ENCODE assay signal across 10 mouse cellular contexts in genomic region chr1:168265594-168266390, GRCm38 (mm10).
A peak's percentile ranks its signal among the peaks of the same experiment; 100 is the strongest.
DNase-seq lines count a peak whose midpoint lies in the region; ATAC-seq lines count a peak whose summit lies in the region.
"Had no signal": no experiment of that assay in that cellular context is flagged by ENCODE, and none has a peak within 500 bp of the region (broad histone marks: within the 10 kb centered on the region; RNA-seq: fewer than 3 reads in every experiment).

No protein-coding gene starts in this region.

- ATAC-seq in kidney, embryonic 14.5 days (ENCODE audit: low FRiP score, low TSS enrichment): peak; percentile 53
- peak; percentile 35 for ATAC-seq in hindbrain, embryonic 16.5 days
- no peak for ATAC-seq in granulocyte monocyte progenitor cell, adult 5-6 weeks (replicated peaks; ENCODE audit: poor library complexity, severe bottlenecking)
- no peak for ATAC-seq in forebrain, embryonic 11.5 days (replicated peaks; ENCODE audit: low FRiP score)
- ATAC-seq: CD4-positive, CD25-positive, alpha-beta regulatory T cell, adult 4 months; forebrain, embryonic 13.5 days had no signal

- no peak overlapping the region for H3K4me2 ChIP-seq in kidney, embryonic 14.5 days (replicated peaks; ENCODE audit: low read depth, low read length)
- no peak overlapping the region for H3K4me2 ChIP-seq in hindbrain, embryonic 16.5 days (ENCODE audit: low read length)
- no peak overlapping the region for H3K4me2 ChIP-seq in forebrain, embryonic 11.5 days (ENCODE audit: low read depth, low read length, severe bottlenecking)
- H3K4me2 ChIP-seq: forebrain, embryonic 13.5 days; stomach, embryonic 15.5 days had no signal

- 78% methylated on average over 12 of the region's 12 CpGs for WGBS in kidney, embryonic 14.5 days
- WGBS in hindbrain, embryonic 16.5 days: 65% methylated on average over 12 of the region's 12 CpGs
- 85% methylated on average over 12 of the region's 12 CpGs for WGBS in forebrain, embryonic 11.5 days

- no peaks in the 10 kb centered on the region; the same call in 1 of the 2 replicates for H3K36me3 ChIP-seq in kidney, embryonic 14.5 days (ENCODE audit: control insufficient read depth, insufficient read depth, low read length)
- H3K36me3 ChIP-seq in hindbrain, embryonic 16.5 days (ENCODE audit: control insufficient read depth, insufficient read depth, low read length): no peaks in the 10 kb centered on the region
- H3K36me3 ChIP-seq in forebrain, embryonic 11.5 days (ENCODE audit: control insufficient read depth, insufficient read depth, low read length): no peaks in the 10 kb centered on the region
- H3K36me3 ChIP-seq: stomach, embryonic 15.5 days had no signal

- no peaks in the 10 kb centered on the region for H3K27me3 ChIP-seq in kidney, embryonic 14.5 days (ENCODE audit: control insufficient read depth, insufficient read depth, low read length)
- no peaks in the 10 kb centered on the region for H3K27me3 ChIP-seq in hindbrain, embryonic 16.5 days (replicated peaks; ENCODE audit: control insufficient read depth, insufficient read depth, low read length)
- H3K27me3 ChIP-seq in forebrain, embryonic 11.5 days (ENCODE audit: control insufficient read depth, insufficient read depth, low read length): no peaks in the 10 kb centered on the region
- H3K27me3 ChIP-seq: forebrain, embryonic 13.5 days; stomach, embryonic 15.5 days had no signal

- no peak for DNase-seq in kidney, postnatal 25 days
- DNase-seq in retina, postnatal 1 day: peak; percentile 40
- DNase-seq in retina, embryonic 14.5 days (ENCODE audit: low spot score): no peak
- no peak for DNase-seq in forebrain, embryonic 11.5 days (ENCODE audit: low spot score)

- H3K9ac ChIP-seq in kidney, embryonic 14.5 days (ENCODE audit: low read depth, low read length): no peak overlapping the region
- H3K9ac ChIP-seq in hindbrain, embryonic 16.5 days (ENCODE audit: low read depth, low read length): no peak overlapping the region
- H3K9ac ChIP-seq in forebrain, embryonic 11.5 days (ENCODE audit: low read length): no peak overlapping the region
- H3K9ac ChIP-seq: forebrain, embryonic 13.5 days; stomach, embryonic 15.5 days had no signal

- H3K9me3 ChIP-seq in kidney, embryonic 14.5 days (ENCODE audit: control insufficient read depth, low read length): no peaks in the 10 kb centered on the region
- H3K9me3 ChIP-seq in hindbrain, embryonic 16.5 days (ENCODE audit: control insufficient read depth, low read length): no peaks in the 10 kb centered on the region
- H3K9me3 ChIP-seq in forebrain, embryonic 11.5 days (ENCODE audit: control insufficient read depth, low read length): no peaks in the 10 kb centered on the region
- H3K9me3 ChIP-seq: forebrain, embryonic 13.5 days; stomach, embryonic 15.5 days had no signal

- peaks cover 25% of the 10 kb centered on the region for H3K4me1 ChIP-seq in kidney, embryonic 14.5 days (ENCODE audit: control insufficient read depth, insufficient read depth, low read length)
- H3K4me1 ChIP-seq in hindbrain, embryonic 16.5 days (ENCODE audit: control insufficient read depth, insufficient read depth, low read depth, low read length): peaks cover 20% of the 10 kb centered on the region
- peaks cover 7% of the 10 kb centered on the region for H3K4me1 ChIP-seq in forebrain, embryonic 11.5 days (replicated peaks; ENCODE audit: control insufficient read depth, insufficient read depth, low read length)

- no peak overlapping the region for H3K27ac ChIP-seq in kidney, embryonic 14.5 days (ENCODE audit: low read depth, low read length)
- no peak overlapping the region for H3K27ac ChIP-seq in hindbrain, embryonic 16.5 days (ENCODE audit: low read depth, low read length)
- H3K27ac ChIP-seq in forebrain, embryonic 11.5 days (ENCODE audit: low read depth, low read length): no peak overlapping the region
- H3K27ac ChIP-seq: forebrain, embryonic 13.5 days; stomach, embryonic 15.5 days had no signal

- H3K4me3 ChIP-seq in kidney, embryonic 14.5 days (ENCODE audit: low read length): no peak overlapping the region
- no peak overlapping the region for H3K4me3 ChIP-seq in hindbrain, embryonic 16.5 days (ENCODE audit: low read length)
- H3K4me3 ChIP-seq in forebrain, embryonic 11.5 days (ENCODE audit: low read depth, low read length): no peak overlapping the region
- H3K4me3 ChIP-seq: forebrain, embryonic 13.5 days; stomach, embryonic 15.5 days had no signal

Comparison
In these comparisons a context has a peak if more than half of its experiments do, and no peak if none do; other contexts are left out.
1. ATAC-seq: peak in kidney, embryonic 14.5 days (single experiment) and hindbrain, embryonic 16.5 days (single experiment); none in granulocyte monocyte progenitor cell, adult 5-6 weeks (single experiment) and forebrain, embryonic 11.5 days (single experiment).